Mouse (Mus musculus) MEL (cell line): ENCODE measurements at regions not wholly inside any gene's neighbourhood (a gene's known extent, or its start where the extent isn't known, plus 50 kb on each side); places are given as distances from the start of the nearest gene placed in this dataset.

Source experiments
- CTCF ChIP-seq, 3 experiments: IDR thresholded peaks in 2 of 3; conservative IDR thresholded peaks in 1 of 3; 2 replicates each; pipeline ENCODE4 v1.5.1; 2011 to 2012; ENCODE audit warnings: low read length in 3 of 3, low read depth in 2 of 3, mild to moderate bottlenecking in 2 of 3, improper control_type of control experiment in 1 of 3, inconsistent platforms in 1 of 3, mixed read lengths in 1 of 3, moderate library complexity in 1 of 3; ENCODE audit not compliant: control insufficient read depth in 1 of 3, insufficient read depth in 1 of 3, poor library complexity in 1 of 3, severe bottlenecking in 1 of 3
- E2F4 ChIP-seq: IDR thresholded peaks from 2 replicates; pipeline ENCODE4 v1.6.1; 2011; ENCODE audit warnings: low read depth, low read length, improper control_type of control experiment, borderline replicate concordance
- MYC ChIP-seq: IDR thresholded peaks from 2 replicates; pipeline ENCODE4 v1.6.1; 2011; ENCODE audit warnings: low read depth, mild to moderate bottlenecking, low read length, improper control_type of control experiment, moderate library complexity
- POLR2A ChIP-seq, 2 experiments: IDR thresholded peaks; 2 replicates each; pipeline ENCODE4 v1.6.1; 2011 to 2012; ENCODE audit warnings: low read length in 2 of 2, mild to moderate bottlenecking in 2 of 2, control low read depth in 1 of 2, improper control_type of control experiment in 1 of 2, low read depth in 1 of 2, moderate library complexity in 1 of 2; ENCODE audit not compliant: control insufficient read depth in 1 of 2, insufficient read depth in 1 of 2, poor library complexity in 1 of 2
- UBTF ChIP-seq: IDR thresholded peaks from 2 replicates; pipeline ENCODE4 v1.6.1; 2012; ENCODE audit warnings: low read depth, mild to moderate bottlenecking, inconsistent platforms, low read length, improper control_type of control experiment, moderate library complexity, borderline replicate concordance; ENCODE audit not compliant: insufficient read depth
- ZMIZ1 ChIP-seq: IDR thresholded peaks from 2 replicates; pipeline ENCODE4 v1.6.1; 2012; ENCODE audit warnings: low read depth, mild to moderate bottlenecking, inconsistent platforms, low read length, improper control_type of control experiment, moderate library complexity

DNA sequence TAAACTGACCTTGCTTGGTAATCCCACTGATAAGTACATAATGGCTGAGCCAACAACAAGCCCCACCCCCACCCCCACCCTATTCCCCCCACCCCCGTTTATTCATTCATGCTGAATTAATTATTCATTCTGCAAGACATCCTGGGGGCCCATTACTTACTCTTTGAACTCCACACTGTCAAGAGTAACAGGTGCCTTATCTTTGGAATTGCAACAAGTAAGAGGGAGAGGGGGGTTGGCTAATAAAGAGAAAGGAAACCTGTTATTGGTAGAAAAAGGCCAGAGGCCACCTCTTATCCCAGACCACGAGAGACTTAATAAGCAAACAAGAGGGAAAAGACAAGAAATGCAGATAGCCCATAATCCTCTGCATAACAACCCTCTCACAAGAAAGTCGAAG lies 84.7 kb downstream of the Atp6ap1l start:
- no peak for TF ChIP-seq CTCF (IDR thresholded peaks at IDR 0.05 in 2 of 3, conservative IDR thresholded peaks at IDR 0.05 in 1 of 3; ENCODE audit: control insufficient read depth in 1 of 3, insufficient read depth in 1 of 3, low read depth in 2 of 3, low read length in 3 of 3, poor library complexity in 1 of 3, severe bottlenecking in 1 of 3)
- no peak for TF ChIP-seq POLR2A (IDR thresholded peaks at IDR 0.05; ENCODE audit: control insufficient read depth in 1 of 2, insufficient read depth in 1 of 2, low read depth in 1 of 2, low read length in 2 of 2, poor library complexity in 1 of 2)
- TF ChIP-seq UBTF = no peak
- TF ChIP-seq MYC = no peak
- TF ChIP-seq ZMIZ1 = no peak
- no peak for TF ChIP-seq E2F4
